Mouse (Mus musculus) stomach, embryonic 15.5 days (tissue): Measurements from ENCODE around the gene Gstm1. TPM values are rescaled to one million over a fixed set of nuclear protein-coding genes. Genes with fewer than 3 reads are reported as not detected.
"Not testable (repeated sequence)": the region's sequence is repeated elsewhere in the genome, so short reads cannot be mapped to it uniquely, and the experiment has no call there.

Source experiments
- ATAC-seq: fragments of 200-750 bp; cut with Nextera tagmentation; 2 replicates; pipeline ENCODE4 v1.8.0; 2017; ENCODE audit warnings: low read depth, moderate number of reproducible peaks, moderate TSS enrichment; ENCODE audit not compliant: insufficient read depth, low FRiP score
- H3K27ac ChIP-seq: fragments of 300-500 bp; sonication (generic); 2 replicates; pipeline ENCODE4 v1.5.1; 2015; ENCODE audit warnings: mild to moderate bottlenecking, inconsistent platforms
- H3K27me3 ChIP-seq: fragments of 300-500 bp; sonication (generic); replicated peaks from 2 replicates; pipeline ENCODE4 v1.6.1; 2015; ENCODE audit warnings: inconsistent platforms
- H3K36me3 ChIP-seq: fragments of 300-500 bp; sonication (generic); 2 replicates; pipeline ENCODE4 v1.6.1; 2015; ENCODE audit warnings: inconsistent platforms
- H3K4me1 ChIP-seq: fragments of 300-500 bp; sonication (generic); 2 replicates; pipeline ENCODE4 v1.6.1; 2015; ENCODE audit warnings: inconsistent platforms
- H3K4me2 ChIP-seq: fragments of 300-500 bp; sonication (generic); 2 replicates; pipeline ENCODE4 v1.6.1; 2015; ENCODE audit warnings: mild to moderate bottlenecking, inconsistent platforms
- H3K4me3 ChIP-seq: fragments of 300-500 bp; sonication (generic); replicated peaks from 2 replicates; pipeline ENCODE4 v1.5.1; 2015; ENCODE audit warnings: inconsistent platforms
- H3K9ac ChIP-seq: fragments of 300-500 bp; sonication (generic); 2 replicates; pipeline ENCODE4 v1.6.1; 2015; ENCODE audit warnings: inconsistent platforms
- H3K9me3 ChIP-seq: fragments of 300-500 bp; sonication (generic); 2 replicates; pipeline ENCODE4 v1.6.1; 2016; ENCODE audit warnings: inconsistent platforms
- WGBS: fragments of 180-500 bp; shearing (Covaris S2); methylation state at CpG from one replicate; pipeline ENCODE4 v1.1.7; 2015; 5-methylcytosine and 5-hydroxymethylcytosine counted together
- polyA plus RNA-seq: library from polyadenylated mRNA; unstranded; fragments of >200 nt; fragmentation: Nextera tagmentation; extraction: Ambion mirVana; gene quantifications from 2 replicates; pipeline ENCODE4 v1.2.1, GENCODE M21; 2015

The Gstm1 gene
- polyA plus RNA-seq, 1 experiment from 2014 or later, result 546 TPM

- H3K4me1 ChIP-seq, result peaks cover 16% of the 10 kb centered on the region; the same call in 1 of the 2 replicates
- H3K27ac ChIP-seq, result no peak overlapping the region
- no peak for ATAC-seq
- H3K27me3 ChIP-seq, result no peaks in the 10 kb centered on the region
- peak overlapping the region; percentile 25; the same call in 1 of the 2 replicates for H3K4me2 ChIP-seq
- no peak overlapping the region for H3K9ac ChIP-seq
- H3K4me3 ChIP-seq, result no peak overlapping the region; the same call in 1 of the 2 replicates
- no peaks in the 10 kb centered on the region for H3K9me3 ChIP-seq
- H3K36me3 ChIP-seq, result no peaks in the 10 kb centered on the region
- 76% methylated on average over 8 of the region's 8 CpGs for WGBS
These were observed 3.4 kb downstream of the Gstm1 start for GRCm38 (mm10) chr3:108014098-108014973.

- ATAC-seq, result no peak
- Histone ChIP-seq H3K9me3 (no peaks in the 10 kb centered on the region), H3K4me2 (peak overlapping the region; percentile 29), H3K4me1 (peaks cover 12% of the 10 kb centered on the region; the same call in 1 of the 2 replicates), H3K9ac (no peak overlapping the region), H3K4me3 (no peak overlapping the region), H3K27me3 (no peaks in the 10 kb centered on the region), H3K27ac (peak overlapping the region; percentile 40; the same call in 1 of the 2 replicates), H3K36me3 (no peaks in the 10 kb centered on the region)
- WGBS, result 64% methylated on average over 4 of the region's 4 CpGs
These were observed 4.4 kb downstream of the Gstm1 start for GRCm38 (mm10) chr3:108013331-108013871.

- Histone ChIP-seq H3K4me2 (no peak overlapping the region), H3K9ac (no peak overlapping the region), H3K4me1 (peaks cover 8% of the 10 kb centered on the region; the same call in 1 of the 2 replicates), H3K27me3 (no peaks in the 10 kb centered on the region), H3K36me3 (no peaks in the 10 kb centered on the region), H3K4me3 (no peak overlapping the region), H3K9me3 (no peaks in the 10 kb centered on the region), H3K27ac (no peak overlapping the region)
- WGBS, result 75% methylated on average over 3 of the region's 3 CpGs
- no peak for ATAC-seq
These were observed 6.2 kb downstream of the Gstm1 start for GRCm38 (mm10) chr3:108011558-108011957.

- no peaks in the 10 kb centered on the region for H3K36me3 ChIP-seq
- H3K27ac ChIP-seq, result no peak overlapping the region
- no peaks in the 10 kb centered on the region for H3K9me3 ChIP-seq
- H3K9ac ChIP-seq, result no peak overlapping the region
- 67% methylated on average over 2 of the region's 2 CpGs for WGBS
- no peak for ATAC-seq
- no peak overlapping the region for H3K4me3 ChIP-seq
- H3K4me1 ChIP-seq, result 0 out of 2 replicates have a peak, but pooled peaks cover 4% of the 10 kb centered on the region
- no peak overlapping the region for H3K4me2 ChIP-seq
- H3K27me3 ChIP-seq, result no peaks in the 10 kb centered on the region
These were observed 7.5 kb downstream of the Gstm1 start for GRCm38 (mm10) chr3:108010286-108010685.

GRCm38 (mm10) chr3:108002021-108002420, 15.8 kb downstream of the Gstm1 start:
- no peaks in the 10 kb centered on the region for H3K27me3 ChIP-seq
- no peak for ATAC-seq
- no peak overlapping the region for H3K4me2 ChIP-seq
- H3K27ac ChIP-seq, result no peak overlapping the region
- H3K9ac ChIP-seq, result no peak overlapping the region
- 59% methylated on average over 8 of the region's 8 CpGs for WGBS
- H3K4me1 ChIP-seq, result no peaks in the 10 kb centered on the region
- H3K4me3 ChIP-seq, result no peak overlapping the region
- H3K9me3 ChIP-seq, result no peaks in the 10 kb centered on the region
- H3K36me3 ChIP-seq, result no peaks in the 10 kb centered on the region

GRCm38 (mm10) chr3:107999491-107999890, 18.3 kb downstream of the Gstm1 start:
- no peaks in the 10 kb centered on the region for H3K9me3 ChIP-seq
- no peak overlapping the region for H3K27ac ChIP-seq
- H3K4me1 ChIP-seq, result no peaks in the 10 kb centered on the region
- ATAC-seq, result no peak
- H3K4me2 ChIP-seq, result no peak overlapping the region
- no peaks in the 10 kb centered on the region for H3K36me3 ChIP-seq
- WGBS, result 78% methylated on average over 3 of the region's 3 CpGs
- H3K9ac ChIP-seq, result no peak overlapping the region
- H3K27me3 ChIP-seq, result no peaks in the 10 kb centered on the region
- no peak overlapping the region for H3K4me3 ChIP-seq

- Histone ChIP-seq H3K27ac (no peak overlapping the region), H3K36me3 (no peaks in the 10 kb centered on the region), H3K27me3 (no peaks in the 10 kb centered on the region), H3K4me3 (no peak overlapping the region), H3K9ac (no peak overlapping the region), H3K4me2 (no peak overlapping the region), H3K4me1 (no peaks in the 10 kb centered on the region), H3K9me3 (no peaks in the 10 kb centered on the region)
- 84% methylated on average over 3 of the region's 3 CpGs for WGBS
- no peak for ATAC-seq
These were observed 19.2 kb downstream of the Gstm1 start for GRCm38 (mm10) chr3:107998591-107998990.

- Histone ChIP-seq H3K27ac (no peak overlapping the region), H3K4me2 (no peak overlapping the region), H3K4me3 (no peak overlapping the region), H3K36me3 (no peaks in the 10 kb centered on the region), H3K27me3 (no peaks in the 10 kb centered on the region), H3K4me1 (no peaks in the 10 kb centered on the region), H3K9me3 (no peaks in the 10 kb centered on the region), H3K9ac (no peak overlapping the region)
- WGBS, result 86% methylated on average over 4 of the region's 4 CpGs
- no peak for ATAC-seq
These were observed 21.2 kb downstream of the Gstm1 start for GRCm38 (mm10) chr3:107996576-107996975.

GRCm38 (mm10) chr3:107995974-107996373, 21.8 kb downstream of the Gstm1 start:
- not testable (repeated sequence) for H3K27ac ChIP-seq, ATAC-seq, H3K9me3 ChIP-seq, H3K4me3 ChIP-seq, H3K4me2 ChIP-seq, H3K27me3 ChIP-seq, H3K4me1 ChIP-seq, H3K36me3 ChIP-seq, H3K9ac ChIP-seq
- 89% methylated on average over 2 of the region's 2 CpGs for whole genome bisulfite sequencing

GRCm38 (mm10) chr3:107986041-107986562, 31.7 kb downstream of the Gstm1 start, which contains the start of gene Gstm2:
Gstm2 (minus strand) TSS chr3:107986453.
- WGBS, result 20% methylated on average over 8 of the region's 8 CpGs
- ATAC-seq, result peak; percentile 89
- H3K9me3 ChIP-seq, result no peaks in the 10 kb centered on the region
- H3K4me3 ChIP-seq, result peak within 1 kb of the TSS; percentile 31
- no peaks in the 10 kb centered on the region for H3K36me3 ChIP-seq
- peak within 1 kb of the TSS; percentile 47 for H3K4me2 ChIP-seq
- peak within 1 kb of the TSS; percentile 19; the same call in 1 of the 2 replicates for H3K9ac ChIP-seq
- H3K27me3 ChIP-seq, result no peaks in the 10 kb centered on the region
- H3K27ac ChIP-seq, result peak within 1 kb of the TSS; percentile 69
- H3K4me1 ChIP-seq, result peaks cover 17% of the 10 kb centered on the region

GRCm38 (mm10) chr3:107985141-107985540, 32.6 kb downstream of the Gstm1 start:
- peaks cover 17% of the 10 kb centered on the region for H3K4me1 ChIP-seq
- WGBS, result 91% methylated on average over 2 of the region's 2 CpGs
- not testable (repeated sequence) for H3K27ac ChIP-seq, H3K36me3 ChIP-seq, H3K9ac ChIP-seq, H3K27me3 ChIP-seq, H3K9me3 ChIP-seq, H3K4me3 ChIP-seq, ATAC-seq
- H3K4me2 ChIP-seq, result peak overlapping the region; percentile 47

GRCm38 (mm10) chr3:107984471-107984870, 33.3 kb downstream of the Gstm1 start:
- H3K9me3 ChIP-seq, result no peaks in the 10 kb centered on the region
- no peak for ATAC-seq

More at GRCm38 (mm10) chr3:107984471-107984870, 33.3 kb downstream of the Gstm1 start:
- Histone ChIP-seq H3K9ac (no peak overlapping the region), H3K4me1 (peaks cover 17% of the 10 kb centered on the region), H3K4me3 (no peak overlapping the region), H3K27me3 (no peaks in the 10 kb centered on the region), H3K4me2 (no peak overlapping the region), H3K36me3 (no peaks in the 10 kb centered on the region), H3K27ac (no peak overlapping the region)
- WGBS, result 78% methylated on average over 5 of the region's 5 CpGs
